Mouse (Mus musculus) thymus, postnatal 25 days (tissue): ENCODE results near the gene Tmem240.
A peak's percentile ranks its signal among the peaks of the same experiment; 100 is the strongest.
"Not testable (repeated sequence)": the region's sequence is repeated elsewhere in the genome, so short reads cannot be mapped to it uniquely, and the experiment has no call there.

Experiments
- DNase-seq: peaks from one replicate; pipeline ENCODE4 v3.0.0; 2022

Gene Tmem240

GRCm38 (mm10) chr4:155735788-155736187 lies 1.2 kb downstream of the Tmem240 start:
- DNase-seq: no peak

DNA sequence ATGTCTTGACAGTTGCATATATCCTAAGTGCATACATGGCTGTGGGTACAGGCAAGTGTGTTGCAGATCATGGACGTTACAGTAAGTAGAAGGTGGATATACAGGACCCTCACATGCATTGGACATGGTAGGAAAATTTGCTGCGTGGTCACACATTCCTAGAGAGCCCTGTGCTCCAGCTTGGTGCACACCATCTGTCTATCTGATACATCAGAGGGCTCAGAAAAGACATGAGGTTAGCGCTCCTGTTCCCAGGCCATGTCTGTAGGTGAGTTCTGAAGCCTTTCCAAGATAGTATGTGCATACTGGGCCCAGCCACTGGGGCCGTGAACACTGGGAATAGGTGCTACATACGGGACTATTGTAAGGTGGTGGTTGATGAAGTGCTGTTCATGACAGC lies 1.8 kb downstream of the Tmem240 start:
- DNase-seq: no peak

DNA sequence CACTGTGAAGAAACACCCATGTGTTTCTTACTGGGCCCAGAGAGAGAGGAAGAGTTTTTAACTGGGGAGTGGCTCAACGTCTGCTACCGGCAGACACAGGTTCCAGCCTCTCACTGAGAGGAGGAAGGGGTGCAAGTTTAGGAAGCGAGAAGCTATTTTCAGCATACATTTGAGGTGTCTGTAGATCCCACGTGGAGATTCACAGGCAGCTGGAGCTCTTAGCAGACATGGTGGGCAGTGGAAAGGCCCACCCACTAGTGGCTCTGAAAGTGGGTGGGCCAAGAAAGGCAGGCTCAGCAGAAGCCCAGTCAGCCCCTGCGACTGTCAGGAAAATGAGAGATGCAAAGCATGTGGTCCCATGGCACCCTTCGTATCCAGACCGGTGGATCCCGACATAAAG lies 3.7 kb downstream of the Tmem240 start:
- no peak for DNase-seq

- DNase-seq: no peak
Measured at GRCm38 (mm10) chr4:155739152-155739551, 4.6 kb downstream of the Tmem240 start.

- no peak for DNase-seq
Measured at GRCm38 (mm10) chr4:155739741-155740636, 5.4 kb downstream of the Tmem240 start.

- DNase-seq: not testable (repeated sequence)
Measured at GRCm38 (mm10) chr4:155740681-155741080, 6.1 kb downstream of the Tmem240 start.

DNA sequence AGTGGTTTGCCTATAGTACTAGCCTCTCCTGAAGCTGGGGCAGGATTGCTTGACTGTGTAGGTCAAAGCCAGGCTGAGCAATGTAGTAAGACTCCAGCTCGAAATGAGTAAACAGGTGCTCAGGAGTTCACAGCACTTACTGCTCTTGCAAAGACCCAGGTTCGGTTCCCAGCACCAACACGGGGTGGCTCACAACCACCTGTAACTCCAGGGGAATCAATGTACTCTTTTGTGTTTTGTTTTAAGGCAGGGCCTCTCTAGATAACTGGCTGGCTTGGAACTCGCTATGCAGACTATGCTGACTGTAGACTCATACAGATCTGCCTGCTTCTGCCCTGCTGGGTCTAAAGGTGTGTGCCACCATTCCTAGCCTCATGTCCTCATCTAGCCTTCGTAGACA lies 8.1 kb downstream of the Tmem240 start:
- DNase-seq: no peak

DNA sequence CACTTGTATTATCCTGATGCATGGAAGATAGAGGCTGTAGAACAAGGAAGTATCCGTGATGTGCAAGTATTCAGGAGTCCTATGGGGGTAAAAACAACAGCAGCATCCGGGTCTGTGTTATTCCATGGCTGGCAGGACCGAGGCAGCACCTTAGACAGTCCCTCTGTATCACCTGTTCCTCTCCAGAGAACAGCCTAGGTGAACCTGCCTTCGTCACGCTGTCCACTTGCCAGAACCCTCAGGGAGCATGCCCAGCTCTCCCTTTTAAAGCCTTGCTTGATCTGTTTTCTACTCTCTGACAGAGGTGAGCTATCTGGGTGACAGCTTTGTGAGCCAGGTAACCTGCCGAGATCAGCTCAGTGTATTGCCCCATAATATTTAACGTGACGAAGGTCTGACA lies 9.9 kb downstream of the Tmem240 start:
- DNase-seq: no peak

GRCm38 (mm10) chr4:155745136-155745535 lies 10.5 kb downstream of the Tmem240 start:
- DNase-seq: no peak

DNA sequence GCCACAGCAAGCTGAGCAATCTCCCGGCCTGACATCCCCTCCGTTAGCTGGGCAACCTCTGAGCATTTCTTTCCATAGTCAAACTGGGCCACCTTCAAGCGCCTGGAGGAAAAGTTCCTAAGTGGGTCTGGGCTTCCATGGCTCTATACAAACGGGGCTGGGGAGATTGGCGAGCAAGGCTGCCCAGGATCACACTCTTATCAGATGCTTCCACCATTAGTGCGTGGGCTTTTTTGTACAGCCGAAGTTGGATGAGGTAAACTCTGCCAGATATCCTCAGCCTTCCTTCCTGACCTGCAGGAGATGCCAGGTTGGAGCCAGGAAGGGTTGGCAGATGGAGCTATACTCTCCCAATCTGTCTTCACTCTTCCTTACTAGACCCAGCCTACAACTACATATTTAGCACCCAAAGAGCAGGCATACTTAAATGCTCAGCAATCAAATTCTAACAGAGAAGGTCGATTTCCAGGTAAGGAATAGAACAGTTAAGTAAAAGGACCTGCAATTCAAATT lies 11.5 kb downstream of the Tmem240 start:
- no peak for DNase-seq

DNA sequence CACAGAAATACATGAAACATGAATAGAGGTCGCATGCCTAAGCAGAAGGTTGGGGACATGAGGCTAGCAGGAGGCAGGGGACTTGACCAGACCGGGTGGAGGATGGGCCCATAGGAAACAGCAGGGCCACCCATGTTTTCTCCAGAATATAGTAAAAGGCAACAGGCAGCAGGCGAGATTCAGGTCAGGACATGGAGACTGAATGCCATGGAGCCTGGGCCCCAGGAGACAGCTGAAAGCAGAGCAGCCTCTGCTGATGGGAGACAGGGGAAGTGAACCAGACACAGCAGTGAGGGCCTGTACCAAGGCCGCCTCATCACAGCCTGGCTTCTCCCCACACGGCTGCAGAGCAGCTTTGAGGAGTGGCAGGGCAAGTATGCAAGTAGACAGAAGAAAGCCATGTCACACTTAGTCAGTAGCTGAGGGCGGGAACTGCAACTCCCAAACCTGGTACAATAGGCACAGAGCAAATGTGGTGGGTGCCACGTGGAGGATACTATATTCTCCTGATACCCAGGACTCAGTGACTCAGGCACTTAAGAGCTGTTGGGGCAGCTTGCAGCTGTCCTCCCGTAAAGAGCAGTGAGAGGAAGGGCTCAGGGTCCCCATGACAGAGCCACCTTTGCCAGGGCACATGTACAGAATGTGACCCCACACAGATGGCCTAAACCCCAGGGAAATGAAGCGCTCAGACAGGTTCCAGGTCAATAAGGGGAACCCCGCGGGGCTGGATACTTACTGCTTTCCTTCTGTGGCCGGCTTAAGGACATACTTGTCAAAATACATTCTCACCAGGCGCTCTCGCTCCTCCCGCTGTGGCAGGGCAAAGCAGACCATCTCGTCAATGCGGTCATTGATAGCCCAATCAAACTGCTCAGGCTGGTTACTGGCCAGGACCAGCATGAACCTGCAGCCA lies 12.2 kb downstream of the Tmem240 start:
- DNase-seq: no peak

GRCm38 (mm10) chr4:155757011-155757410 lies 22.4 kb downstream of the Tmem240 start:
- DNase-seq: no peak

- peak; percentile 45 for DNase-seq
Measured at GRCm38 (mm10) chr4:155759862-155760612, 25.4 kb downstream of the Tmem240 start.

- peak; percentile 95 for DNase-seq
Measured at GRCm38 (mm10) chr4:155760613-155761355, 26.2 kb downstream of the Tmem240 start, which contains the start of gene Atad3a. Atad3a (minus strand) TSS chr4:155761093.

DNA sequence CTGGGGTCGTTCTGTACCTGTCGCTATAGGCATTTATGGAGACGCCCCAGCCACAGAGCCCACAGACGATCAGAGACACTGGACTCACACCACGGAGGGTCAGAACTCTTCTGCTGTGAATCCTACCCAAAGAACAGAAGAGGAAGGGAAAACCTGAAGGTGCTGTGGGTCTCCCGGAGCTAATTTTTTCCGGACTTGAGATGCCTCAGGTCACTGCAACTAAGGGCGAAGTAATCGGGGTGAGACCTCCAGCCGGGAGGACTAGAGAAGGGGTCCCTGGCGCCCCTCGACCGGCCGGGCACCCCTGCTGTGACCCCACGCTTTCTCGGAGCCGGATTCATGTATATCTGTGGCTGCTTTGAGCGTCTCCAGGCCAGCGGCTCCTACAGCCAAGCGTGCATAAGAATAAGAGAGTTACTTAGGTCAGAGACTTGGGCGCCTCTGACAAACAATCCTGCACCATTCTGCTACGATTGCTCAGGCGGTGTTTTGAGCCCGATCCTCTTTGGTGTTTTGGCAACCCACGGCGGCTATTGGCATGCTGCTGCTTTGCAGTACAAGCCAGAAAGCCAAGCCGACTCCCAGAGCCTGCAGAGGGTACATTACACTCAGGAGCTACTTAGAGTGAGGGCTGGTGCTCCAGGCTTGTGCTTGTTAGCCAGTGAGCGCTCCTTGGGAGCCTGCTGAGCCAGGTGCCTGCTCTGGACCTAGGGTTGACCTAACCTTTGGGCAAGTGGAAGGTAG lies 26.9 kb downstream of the Tmem240 start:
- DNase-seq: no peak

- no peak for DNase-seq
Measured at GRCm38 (mm10) chr4:155762357-155762756, 27.8 kb downstream of the Tmem240 start.

- DNase-seq: no peak
Measured at GRCm38 (mm10) chr4:155769496-155769879, 34.9 kb downstream of the Tmem240 start.

GRCm38 (mm10) chr4:155769880-155770512 lies 35.4 kb downstream of the Tmem240 start:
- peak; percentile 81 for DNase-seq

- no peak for DNase-seq
Measured at GRCm38 (mm10) chr4:155770626-155771025, 36.0 kb downstream of the Tmem240 start.

DNA sequence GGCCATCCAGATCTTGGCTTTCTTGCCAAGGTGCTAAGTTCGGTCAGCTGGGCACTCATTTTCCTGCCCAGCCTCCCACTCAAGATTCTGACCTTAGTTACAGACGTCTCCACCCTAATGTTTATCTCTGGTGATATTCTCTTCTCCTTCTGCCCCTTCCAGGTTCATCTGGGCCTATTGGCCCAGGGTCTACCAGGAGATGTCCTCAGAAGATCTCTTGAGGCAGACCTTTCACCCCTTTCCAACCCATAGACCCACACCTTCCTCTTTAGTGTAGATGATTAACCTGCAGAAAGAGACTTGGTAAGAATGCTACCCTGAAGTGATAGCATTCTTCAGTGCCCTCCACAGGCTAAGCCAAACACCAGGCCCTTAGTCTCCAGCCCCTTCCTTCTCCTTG lies 37.1 kb downstream of the Tmem240 start:
- no peak for DNase-seq

GRCm38 (mm10) chr4:155772786-155773185 lies 38.2 kb downstream of the Tmem240 start:
- DNase-seq: no peak
